Mouse (Mus musculus) left cerebral cortex, adult 11 months (tissue): ENCODE measurements around the gene Mab21l3.

Source experiments
- DNase-seq: peaks from one replicate; pipeline ENCODE4 v3.0.0; 2022; ENCODE audit warnings: low spot score

Mab21l3 gene

DNA sequence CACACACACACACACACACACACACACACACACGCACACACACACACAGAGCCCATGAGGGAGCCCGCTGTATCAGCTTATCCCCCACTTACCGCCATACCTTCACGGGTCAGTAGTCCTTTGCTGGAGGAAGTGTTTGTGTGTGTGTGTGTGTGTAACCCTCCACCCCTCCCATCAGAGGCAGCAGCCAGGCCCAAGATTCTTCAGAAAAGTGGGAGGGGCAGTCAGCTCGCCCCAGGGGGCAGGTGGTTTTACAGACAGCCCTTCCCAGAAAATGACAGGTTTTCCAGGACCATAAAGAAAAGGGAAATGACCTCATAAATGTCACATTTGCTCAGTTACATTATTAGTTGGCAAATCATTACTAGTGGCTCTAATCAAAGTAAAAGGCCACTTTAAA, at the start of gene Mab21l3:
TSS of gene Mab21l3 (minus strand) at position 144 of the 400 bp plus-strand sequence.
- no peak for DNase-seq

DNA sequence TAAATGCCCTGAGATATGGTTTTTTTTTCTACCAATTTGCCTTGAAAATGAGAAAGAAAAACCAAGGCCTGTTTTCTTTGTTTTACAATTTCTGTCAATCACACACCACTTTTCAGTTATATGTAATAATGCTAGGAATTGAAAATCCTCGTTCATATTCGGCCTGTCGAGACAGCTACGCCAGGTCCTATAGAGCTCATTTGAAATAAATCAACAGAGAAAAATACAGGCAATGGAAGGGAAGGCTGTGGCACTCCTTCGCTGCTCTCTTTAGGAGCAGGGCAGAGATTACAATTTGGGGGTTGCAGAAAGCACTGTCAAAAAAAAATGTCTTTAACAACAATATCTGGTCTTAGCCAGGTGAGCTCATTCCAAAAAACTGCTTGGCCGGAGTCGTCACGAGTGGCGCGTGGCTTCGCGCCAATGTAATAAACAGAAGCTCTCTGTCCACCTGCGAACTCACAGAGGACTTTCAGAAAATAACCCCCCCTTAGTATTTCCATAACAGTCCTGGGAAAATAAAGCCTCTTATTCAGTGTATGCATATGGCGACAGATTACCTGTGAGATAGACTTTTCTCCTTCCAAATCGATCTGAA, 48.7 kb upstream of the Mab21l3 start:
- no peak for DNase-seq

DNA sequence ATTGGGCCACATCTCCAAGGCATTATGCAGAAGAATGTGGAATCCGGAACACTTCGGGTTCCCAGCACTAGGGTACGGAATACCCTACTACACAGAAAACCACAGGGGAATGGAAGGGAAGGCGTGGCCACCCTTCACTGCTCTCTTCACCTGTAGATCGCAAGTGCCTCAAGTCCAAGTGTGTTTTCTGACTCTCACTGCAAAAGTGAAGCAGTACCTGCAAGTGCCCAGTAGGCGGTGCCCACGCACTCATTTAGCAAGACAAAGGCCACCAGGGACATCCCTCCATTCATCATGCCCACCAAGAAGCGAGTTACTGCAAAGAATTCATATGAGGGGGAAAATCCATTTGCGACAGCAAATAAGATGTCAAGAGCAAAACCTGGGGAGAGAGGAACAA, 48.1 kb upstream of the Mab21l3 start:
- peak; percentile 55 for DNase-seq

DNA sequence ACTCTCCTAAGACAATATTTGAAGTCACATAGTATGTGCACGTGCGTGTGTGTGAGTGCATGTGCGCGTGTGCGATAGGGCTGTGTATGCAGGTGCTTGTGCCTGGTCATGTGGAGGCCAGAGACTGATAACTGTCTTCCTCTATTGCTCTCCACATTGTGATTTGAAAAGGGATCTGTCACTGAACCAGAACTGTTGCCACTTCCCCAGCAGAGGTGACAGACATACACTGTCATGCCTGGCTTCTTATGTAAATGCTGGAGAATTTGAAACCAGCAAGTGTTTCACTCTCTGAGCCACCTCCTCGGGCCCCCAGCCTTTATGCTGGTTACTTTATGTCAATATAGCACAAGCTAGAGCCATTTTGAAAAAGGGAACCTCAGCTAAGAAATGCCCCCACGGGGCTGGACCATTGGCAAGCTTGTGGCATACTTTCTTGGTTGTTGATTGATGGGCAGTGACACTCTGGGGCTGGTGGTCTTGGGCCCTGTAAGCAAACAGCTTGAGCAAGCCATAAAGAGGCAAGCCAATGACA, 46.7 kb upstream of the Mab21l3 start:
- no peak for DNase-seq

DNA sequence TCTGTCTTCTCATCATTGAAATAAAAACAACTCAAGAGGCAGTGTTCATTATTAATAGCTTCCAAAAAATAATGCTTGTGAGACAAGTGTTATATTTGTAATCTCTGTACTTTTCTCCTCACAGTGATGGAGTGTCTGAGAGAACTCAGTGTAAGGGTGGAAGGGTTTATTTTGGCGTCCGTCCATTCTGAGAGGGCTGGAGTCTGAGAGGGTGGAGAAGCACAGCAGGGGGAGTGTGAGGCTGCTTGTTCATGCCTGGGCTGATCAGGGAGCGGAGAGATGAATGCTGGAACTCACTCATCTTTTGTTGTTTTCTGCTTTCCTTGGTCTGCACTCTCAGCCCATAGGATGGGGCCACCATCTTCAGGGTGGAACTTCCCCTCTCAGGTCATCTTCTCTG, 36.8 kb upstream of the Mab21l3 start:
- DNase-seq = no peak

DNA sequence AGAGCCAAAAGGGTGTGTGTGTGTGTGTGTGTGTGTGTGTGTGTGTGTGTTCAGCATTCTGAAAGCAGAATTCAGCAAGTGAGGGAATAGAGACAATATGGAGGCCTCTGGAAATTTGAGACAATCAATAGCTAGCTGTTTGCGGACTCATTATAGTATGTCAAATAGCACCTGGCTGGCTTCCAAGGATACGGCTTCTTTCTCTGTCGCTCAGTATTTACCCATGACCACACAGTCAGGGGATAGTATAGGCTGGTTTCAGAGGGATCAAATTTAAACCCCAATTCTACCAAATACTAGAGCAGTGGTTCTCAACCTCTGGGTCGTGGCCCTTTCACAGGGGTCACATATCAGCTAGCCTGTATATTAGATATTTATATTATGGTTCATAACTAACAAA, 36.3 kb upstream of the Mab21l3 start:
- DNase-seq = no peak

DNA sequence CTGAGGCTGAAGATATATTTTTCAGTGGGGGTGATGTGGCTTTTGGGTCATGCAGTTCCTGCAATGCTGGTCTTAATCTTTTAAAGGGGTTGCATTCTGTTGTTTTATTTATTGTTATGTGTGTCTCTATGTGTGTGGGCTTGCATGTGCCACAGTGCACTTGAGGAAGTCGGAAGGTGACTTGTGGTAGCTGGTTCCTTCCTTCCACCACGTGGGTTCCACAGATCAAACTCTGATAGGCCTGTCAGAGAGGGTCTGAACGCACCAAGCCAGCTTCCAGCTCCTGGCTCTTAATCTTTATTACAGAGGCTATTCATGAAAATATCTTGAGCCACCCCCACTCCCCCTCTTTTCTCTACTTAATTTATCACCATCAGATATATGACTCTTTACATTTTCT, 35.1 kb upstream of the Mab21l3 start:
- DNase-seq = no peak

DNA sequence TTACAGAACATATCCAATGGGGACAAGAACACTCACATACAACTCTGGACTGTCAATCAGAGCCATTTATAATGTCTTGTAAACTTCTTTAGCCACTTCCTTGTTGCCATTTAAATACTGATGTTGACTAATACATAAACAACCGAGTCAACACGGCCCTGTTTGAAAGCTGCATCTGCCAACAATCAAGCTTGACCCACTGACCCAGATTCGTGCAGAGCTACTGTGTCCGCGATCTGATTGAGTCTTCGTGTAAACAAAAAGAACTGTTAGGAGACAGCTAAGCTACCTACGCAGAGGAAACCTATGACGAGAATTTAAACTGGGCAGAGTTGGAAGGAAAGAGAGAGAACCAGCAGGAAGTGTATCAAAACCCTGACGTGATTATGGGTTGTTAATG, 33.0 kb upstream of the Mab21l3 start:
- no peak for DNase-seq

DNA sequence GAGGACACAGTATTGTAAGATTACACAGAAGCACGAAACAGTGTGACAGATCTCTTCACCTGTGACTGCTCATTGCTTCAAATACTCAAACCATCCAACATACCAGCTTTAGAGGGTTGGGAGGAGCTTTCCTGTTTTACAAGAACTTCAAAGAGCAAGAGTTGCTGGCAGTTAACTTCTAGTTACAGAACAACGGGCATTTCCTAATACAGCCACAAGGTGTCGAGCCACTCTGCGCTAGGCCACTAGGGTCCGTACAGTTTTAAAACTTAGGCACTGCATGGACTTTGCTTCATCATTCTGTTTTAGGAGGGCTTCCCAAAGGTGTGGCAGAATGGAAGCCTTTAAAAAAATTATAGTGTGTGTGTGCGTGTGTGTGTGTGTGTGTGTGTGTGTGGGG, 32.1 kb upstream of the Mab21l3 start:
- DNase-seq = no peak

DNA sequence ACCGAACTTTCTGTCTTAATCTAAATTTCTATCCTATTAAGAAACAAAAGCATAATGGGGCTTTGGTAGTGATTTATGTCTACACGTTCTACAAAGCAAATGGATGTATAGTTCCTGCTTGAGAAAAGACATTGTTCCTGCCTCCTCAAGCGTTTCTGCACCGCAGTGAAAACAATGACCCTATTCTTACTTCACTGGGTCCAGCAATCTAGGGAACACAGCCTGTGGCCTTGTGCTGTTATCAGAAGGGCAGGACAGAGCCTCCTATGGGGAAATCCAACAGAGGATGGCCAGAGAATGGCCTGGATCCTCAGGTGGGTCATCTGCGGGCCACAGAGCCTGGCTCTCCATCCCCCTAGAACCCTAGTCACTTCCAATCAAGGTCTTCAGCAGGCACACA, 29.4 kb upstream of the Mab21l3 start:
- no peak for DNase-seq

DNA sequence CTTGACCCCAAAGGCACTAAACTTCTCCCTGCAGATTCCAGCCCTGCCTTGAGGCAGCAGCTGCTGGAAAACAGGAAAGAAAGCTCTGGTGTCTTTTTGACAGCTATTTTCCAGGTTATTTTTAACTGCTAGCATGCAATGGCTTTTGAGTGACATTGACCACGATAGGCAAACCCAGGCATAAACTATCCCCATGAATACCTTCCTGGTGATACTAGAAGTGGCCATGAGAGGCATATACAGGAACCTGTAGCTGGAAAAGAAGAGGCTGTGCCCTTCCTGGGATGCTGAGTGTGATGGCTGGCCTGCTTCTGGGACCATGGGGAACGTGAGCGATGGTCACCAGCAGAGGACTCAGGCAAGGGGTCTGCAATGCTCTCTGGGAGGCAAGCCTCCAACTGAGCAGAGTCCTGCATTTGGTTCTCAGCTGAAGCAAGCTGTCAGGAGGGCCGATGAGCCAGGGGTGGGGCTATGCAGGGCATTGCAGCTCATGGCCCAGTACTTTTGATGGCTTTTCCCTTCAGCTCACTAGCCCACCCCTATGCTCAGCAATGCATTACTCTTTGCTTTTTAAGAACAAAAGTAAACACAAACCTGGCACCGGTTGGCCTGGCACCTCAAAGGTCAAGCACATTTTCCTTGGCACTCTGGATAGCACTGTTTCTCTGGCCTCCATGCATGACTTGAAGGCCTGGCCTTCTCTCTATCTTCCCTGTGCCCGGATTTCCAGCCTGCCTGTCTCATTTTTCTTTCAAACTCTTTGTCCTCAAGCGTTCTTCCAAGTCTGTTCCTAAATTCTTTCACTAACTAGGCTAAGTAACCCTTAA, 27.9 kb upstream of the Mab21l3 start:
- no peak for DNase-seq

DNA sequence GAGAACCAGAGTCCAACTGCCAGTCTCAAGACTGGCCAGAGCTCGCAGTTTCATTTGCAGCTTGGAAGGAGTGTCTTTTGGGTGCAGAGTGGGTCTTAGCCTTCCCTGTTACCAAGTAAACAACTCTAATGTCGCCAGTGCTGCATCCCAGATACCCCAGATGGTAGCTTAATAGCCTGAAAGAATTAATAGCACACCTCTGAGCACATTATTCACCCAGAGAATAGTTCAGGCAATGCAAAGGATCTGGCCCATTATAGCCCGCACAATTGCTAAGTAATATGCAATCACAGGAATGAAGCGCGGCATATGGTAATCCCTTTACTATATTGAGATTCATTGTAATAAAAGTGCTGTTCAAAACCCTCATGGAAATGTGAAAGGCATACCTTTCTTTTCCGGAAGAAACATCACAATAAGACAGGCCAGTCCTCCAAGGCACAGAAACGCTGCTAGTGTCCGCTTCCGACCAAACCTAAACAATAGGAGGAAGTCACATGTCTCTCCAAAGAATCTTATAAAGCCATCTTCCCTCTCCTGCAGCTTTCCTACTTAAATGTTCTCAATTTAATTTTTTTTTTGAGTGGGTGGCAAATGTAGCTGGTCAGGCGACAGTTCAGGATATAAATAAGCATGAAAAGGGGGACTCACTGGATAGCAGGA, 26.6 kb upstream of the Mab21l3 start:
- DNase-seq = no peak

DNA sequence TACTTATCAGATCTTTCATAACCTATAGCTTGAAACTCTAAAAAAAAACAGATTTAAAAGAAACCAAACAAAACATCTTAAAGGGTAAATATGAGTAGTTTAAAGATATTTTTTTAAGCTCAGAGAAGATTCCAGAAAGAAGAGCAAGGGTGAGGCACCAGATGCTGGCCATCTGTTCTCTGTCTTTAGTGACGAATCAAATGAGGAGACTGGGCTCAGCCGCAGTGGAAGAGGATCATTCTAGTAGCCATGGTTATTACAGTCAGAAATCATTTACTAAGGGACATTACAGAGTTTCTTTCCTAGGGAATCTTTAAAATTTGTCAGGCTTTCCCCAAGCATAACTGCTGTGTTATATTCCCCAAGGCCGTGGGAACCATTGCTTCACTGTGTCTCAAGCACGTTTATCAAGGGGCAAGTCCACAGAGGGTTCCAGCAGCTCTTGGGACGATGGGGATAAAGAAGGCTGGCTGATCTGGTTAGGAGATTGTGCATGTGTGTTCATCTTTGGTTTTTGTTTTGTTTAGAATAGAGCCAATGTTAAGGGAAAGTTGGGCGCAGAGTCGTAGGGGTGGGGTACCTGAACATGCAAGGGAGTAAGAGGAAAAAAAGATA, 24.4 kb upstream of the Mab21l3 start:
- no peak for DNase-seq

DNA sequence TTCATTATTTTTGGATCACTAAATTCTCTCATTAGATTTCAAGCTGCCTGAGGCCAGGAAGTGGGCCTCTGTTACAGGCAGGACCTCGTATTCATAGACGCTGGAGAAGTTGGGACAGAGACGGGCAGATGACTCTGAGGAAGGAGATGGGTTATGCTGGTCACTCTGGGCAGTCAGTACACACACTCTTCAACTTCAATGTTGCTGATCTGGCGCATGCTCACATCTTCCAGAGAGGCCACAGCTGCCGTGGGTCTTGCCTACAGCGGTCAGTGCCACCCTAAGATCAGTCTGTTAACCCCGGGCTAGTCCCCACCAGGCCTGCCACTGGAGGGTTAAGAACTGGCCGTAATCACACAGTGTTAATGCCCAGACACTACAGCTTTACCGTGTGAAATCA, 23.2 kb upstream of the Mab21l3 start:
- no peak for DNase-seq

DNA sequence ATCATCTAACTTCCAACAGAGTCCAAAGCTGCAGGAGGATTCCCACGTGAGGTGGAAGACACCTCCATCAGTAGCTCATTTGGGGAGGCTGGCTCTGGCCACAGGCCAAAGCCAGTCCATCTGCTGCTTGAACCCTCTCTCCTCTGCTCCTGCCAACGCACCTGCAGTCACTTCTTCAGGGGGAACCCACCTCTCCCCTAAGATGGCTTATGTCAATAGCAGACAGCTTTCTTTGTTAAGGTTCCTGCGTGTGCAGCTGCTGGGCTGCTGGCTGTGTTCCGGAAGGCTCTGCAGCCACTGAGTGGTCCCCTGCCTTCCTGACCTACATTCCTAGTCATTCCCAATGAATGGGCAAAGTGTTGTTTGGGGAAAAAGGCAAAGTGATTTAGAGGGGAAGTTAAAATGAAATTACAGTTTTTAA, 18.3 kb upstream of the Mab21l3 start:
- DNase-seq = no peak

DNA sequence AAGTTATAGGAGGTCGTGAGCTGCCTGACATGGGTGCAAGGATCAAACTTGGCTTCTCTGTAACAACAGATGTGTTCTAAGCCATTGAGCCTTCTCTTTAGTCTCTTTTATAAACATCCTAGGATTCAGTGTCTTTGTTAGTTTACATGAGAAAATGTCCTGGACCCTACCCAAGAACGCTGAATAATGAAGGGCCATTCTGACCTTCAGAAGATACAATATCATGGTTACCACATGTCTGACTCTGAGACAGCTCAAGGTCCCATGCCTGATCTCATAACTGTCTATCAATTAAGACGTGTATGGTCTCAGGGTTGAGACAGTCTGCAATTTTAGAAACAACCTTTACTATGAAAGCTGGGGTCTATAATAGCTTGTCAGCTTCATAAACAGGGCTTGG, 13.1 kb upstream of the Mab21l3 start:
- no peak for DNase-seq

DNA sequence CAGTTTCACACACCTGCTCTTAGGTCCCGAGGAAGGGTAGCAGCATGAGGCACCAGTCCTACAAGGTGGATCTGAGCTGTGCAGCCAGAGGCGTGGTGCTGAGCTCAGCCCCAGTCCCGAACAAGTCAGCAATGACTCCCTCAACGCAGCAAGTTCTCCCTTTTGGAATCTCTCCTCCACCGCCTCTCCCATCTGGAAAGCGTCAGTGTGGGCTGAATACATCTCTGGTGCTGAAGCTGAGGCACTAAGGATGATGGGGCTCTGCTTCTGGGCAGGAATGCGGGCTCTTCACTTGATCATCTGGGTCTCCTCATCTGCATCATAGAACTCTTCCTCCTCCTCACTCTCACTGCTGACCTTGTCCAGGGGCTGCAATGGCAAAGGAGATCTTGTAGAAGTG, 11.4 kb upstream of the Mab21l3 start:
- no peak for DNase-seq

DNA sequence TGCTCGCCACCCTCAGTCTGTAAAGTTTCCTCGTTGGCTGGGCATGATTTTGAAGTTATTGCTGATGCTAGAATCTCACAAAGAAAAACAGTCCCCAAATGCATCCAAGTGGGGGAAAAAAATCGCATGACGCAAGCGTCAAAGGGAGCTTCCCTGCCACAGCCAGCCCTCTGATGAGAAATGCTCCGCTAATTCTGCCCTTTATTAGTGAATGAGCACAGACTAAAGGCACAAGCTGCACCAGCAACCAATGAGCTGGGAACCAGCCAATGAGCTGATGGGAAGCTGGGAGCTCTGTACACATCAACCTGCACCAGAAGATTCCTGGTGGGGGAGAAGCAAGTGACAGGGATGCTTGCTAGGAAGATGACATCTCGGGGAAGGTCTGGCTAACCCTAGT, 11.0 kb upstream of the Mab21l3 start:
- DNase-seq = no peak

DNA sequence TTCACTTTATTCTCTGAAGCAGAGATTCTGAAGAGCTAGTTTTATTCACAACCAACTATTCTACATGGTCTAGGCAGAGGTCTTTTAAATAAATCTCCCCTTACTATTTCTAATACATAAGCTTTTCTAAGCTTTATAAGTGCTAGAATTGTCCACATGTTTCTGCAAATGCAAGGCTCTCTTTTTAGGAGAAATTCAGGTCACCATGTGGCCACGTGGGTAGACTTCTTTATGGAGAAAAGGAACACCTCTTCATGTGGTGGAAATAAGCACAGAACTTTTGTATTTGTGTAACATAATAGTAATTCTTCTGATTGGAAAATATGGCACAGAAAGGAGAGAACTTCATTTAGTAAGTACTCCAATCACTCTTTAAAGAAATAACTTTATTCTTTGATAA, 5.3 kb upstream of the Mab21l3 start:
- DNase-seq = no peak

DNA sequence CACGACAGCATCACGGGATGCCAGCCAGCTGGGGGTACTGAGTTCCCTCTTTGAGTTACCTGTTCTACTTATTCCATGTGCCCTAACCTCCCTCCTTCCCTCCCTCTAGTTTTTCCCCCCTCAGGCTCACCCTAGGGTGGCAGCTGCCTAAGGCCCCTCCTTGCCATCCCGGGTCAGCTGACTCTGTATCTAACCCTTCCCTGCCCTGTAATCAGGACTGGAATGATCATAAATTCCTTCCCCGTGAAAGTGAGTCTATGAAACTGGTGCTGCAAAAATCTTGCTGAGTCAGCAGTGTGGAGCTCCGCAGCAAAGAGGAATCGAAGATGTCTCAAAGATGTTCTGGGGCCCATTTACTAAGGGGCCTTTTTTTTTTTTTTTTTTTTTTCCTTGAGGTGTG, 2.6 kb upstream of the Mab21l3 start:
- no peak for DNase-seq

DNA sequence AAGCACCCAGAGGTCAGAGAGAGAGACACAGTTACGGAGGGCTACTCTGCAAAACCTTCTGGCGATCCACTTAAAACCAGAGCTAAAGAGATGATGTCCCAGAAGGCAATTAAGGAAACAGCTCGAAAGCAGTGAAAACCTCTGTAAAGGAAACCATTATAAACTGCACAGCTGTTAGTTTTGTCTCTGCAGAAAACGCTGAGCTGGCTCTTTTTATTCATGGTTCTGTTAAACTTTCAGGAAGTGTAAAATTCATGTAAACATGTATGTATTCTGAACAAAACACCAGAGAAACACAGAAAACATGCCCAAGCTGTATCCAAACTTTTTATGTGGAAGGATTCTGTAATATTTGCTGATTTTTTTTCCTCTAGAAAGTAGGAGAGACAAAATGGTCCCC, 2.7 kb downstream of the Mab21l3 start:
- no peak for DNase-seq

DNA sequence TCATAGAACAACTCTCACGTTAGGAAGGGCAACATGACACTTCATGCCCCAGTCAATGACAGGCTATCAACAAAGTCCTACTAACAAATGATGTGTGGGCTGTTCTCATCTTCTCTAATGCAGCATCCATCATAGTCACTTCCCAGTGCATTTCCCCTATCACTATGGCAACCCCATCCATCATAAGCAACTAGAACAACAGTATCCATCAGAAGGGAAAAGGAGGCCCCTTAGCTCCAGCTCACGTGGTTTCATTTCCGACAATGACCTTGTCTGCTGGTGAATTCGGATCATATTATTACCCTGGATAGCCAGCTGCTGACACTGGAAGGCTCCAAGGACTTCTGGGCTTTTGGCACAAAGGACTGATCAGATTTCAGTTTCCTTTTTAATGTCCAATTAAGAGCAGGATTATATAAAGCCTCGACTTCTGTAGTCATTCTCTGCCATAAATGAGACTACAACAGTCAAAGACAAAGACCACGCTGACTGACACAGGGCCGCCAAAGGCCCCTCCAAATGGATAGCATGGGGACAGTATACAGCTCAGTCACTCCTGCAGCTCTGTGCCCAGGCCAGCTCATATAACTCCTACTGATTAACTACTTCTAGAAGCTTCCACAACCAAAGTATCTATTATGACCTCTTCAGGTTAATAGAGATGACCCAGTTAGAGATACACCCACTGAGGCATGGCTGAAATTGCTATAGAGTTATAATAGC, 6.2 kb downstream of the Mab21l3 start:
- no peak for DNase-seq
